Mouse (Mus musculus): ENCODE measurements around the gene Tifa.
A peak's percentile ranks its signal among the peaks of the same experiment; 100 is the strongest.

The Tifa gene

DNA sequence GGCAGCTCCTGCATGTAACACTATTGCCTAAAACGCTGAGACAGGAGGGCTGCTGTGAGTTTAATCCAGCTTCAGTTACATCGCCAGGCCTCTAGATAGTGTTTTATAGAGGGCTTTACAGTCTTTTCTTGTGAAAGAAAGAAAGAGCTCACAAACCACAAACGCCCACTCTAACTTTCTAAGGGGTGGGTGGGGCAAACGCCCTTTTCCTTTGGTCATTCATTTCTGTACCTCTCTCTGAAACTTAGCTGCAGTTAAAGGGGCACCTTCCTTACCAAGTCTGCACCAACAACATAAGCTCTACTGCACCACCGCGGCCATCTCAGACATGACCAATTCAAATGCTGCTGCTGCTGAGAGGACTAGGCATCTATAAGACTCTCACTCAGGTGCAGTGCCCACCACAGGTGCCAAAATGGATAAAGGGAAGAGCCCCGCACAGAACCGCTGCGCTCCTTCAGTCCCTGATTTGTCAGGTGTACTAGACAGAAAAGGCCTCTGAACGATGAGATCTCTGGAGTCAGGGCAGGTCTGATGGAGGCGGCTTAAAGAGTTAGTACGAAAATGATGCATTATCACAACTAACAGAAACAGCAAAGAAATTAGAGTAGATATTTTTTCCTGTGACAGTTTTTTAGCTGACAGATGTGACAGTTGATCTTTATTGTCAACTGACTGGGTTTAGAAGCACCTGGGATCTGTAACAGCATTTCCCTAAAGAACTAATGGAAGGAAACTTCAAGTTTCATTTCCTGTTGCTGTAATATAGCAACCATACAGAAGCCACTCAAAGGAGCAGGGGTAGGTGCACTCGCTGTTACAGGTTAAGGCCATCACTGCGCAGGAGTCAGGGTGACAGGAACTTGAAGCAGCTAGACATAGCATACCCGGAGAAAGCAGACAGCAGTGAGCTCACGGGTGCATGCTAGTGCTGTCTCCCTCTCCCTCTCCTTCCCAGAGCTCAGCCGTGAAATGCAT, 34.6 kb downstream of the Tifa start:
- DNase-seq (ENCODE audit: low spot score in 2 of 2): no peak

DNA sequence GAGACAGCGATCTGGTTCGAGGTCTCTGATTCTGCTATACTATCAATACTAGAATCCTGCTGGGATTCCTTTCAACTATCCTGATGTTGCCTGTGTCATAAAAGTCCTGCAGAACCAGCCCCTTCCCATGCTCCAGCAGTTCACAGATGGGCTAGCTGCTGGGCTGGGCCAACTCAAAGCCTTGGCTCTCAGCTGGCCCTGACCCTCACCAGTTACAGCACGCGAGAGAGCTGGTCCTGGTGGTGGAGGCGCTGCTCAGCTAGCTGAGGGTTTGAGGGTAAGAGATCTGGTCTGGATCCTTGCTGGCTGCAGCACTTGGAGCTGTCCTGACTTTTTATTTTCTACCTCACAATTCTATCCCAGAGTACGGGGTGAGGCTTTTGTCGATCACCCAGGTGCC, 36.9 kb downstream of the Tifa start:
- no peak for DNase-seq (ENCODE audit: low spot score in 2 of 2)

DNA sequence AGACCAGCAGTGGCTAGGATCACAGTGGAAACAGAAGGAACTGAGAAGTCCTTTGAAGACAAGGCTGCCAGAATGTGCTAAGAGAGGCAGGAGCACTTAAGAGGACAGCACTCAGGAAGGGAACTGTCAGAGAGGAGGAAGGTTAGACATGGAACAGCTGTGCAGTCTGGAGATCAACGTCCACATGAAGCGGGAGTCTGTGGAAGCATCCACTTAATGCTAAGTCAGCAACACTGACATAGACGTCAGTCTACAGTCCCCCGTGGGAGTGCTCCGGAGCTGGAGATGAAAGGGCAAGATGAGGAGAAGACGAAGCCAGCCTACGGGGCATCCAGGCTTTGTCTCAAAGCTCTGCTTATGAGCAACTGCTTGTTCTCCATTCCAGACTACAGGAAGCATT, 37.5 kb downstream of the Tifa start:
- DNase-seq (ENCODE audit: low spot score in 2 of 2): no peak

DNA sequence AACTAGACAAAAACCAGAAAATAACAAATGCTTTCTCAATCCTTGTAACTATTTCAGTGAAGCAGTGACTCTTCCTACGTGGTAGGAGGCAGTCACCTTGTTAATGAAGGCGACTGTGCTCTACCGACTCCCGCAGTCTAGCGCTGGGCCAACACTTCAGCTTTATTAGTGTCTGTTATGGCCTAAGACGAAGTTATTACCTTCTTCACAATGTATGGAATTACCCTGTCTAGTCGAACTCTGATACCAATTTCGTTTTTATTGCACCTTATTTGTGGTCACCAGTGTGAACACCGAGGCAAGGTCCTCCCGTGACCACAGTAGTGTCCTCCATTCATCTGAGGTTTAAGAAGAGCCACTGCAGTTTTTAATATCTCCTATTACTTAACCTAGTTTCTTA, 40.6 kb downstream of the Tifa start:
- no peak for DNase-seq (ENCODE audit: low spot score in 2 of 2)

DNA sequence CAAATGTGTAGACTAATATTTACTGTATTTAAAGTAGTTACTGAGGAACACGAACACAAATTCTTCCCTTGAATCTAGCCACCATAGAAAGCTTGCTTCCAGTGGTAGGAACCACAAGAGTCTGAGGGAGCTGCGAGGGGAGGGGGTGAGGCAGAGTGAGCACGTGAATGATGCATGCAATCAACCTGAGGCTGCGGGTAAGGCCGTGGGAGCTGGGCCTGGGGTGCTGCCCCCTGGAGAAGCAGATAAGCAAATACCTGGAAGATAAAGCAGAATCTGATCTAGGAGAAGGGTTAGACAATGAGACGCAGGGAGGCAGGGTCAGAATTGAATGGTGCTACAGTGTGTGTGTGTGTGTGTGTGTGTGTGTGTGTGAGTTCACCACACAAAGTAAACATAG, 41.5 kb downstream of the Tifa start:
- no peak for DNase-seq (ENCODE audit: low spot score in 2 of 2)

DNA sequence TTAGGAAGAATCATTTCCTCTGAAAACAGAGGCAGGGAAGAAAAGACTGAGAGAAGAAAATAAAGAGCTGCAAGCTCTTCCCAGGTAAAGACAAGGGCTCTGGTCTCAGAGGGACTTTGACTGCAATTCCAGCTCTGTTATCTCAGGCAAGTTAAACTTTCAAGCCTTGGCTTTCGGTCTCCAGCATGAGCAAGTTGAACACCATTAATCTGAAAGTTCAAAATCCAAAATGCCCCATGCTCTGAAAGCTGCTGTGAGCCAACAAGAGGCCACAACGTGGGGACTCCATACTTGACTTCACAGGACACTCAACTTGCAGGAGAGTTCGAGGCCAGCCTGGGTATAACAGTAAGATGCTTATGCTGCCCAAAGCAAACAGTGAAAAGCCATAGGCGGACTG, 44.4 kb downstream of the Tifa start:
- DNase-seq (ENCODE audit: low spot score in 2 of 2): no peak

DNA sequence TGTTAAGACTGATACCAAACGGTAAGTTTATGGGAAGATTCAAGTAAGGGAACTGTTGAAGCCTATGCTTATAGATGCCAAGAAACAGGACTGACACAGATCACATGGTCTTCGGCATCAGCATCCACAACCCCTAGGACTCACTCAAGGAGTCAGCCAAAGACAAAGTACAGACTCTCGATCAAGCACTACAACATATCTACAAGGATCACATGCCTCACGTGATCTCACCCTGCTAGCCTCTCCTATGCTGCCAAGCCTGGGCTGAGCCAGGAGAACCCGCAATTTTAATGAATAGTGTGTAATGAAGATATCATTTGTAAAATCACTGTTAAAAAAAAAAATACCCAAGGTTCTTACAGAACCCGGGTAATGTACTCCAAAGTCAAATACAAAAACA, 46.0 kb downstream of the Tifa start:
- no peak for DNase-seq (ENCODE audit: low spot score in 2 of 2)

DNA sequence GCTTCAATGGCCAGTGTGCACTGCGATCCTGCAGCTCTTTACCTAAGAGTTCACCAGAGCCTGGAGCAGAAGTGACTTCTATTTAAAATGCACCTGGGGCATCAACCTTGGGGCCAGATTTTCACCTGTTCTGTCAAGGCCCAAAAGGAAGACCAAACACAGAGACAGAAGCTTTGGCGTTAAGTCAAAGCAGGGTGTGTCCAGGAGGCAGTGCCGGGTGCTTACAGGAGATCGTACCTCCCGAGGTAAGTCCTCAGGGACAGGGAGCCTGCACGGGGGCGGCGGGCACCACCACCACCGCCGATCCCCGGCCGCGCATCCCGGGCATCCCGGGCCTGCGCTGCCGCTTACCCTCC, 47.2 kb downstream of the Tifa start:
- DNase-seq (ENCODE audit: low spot score in 2 of 2): no peak

DNA sequence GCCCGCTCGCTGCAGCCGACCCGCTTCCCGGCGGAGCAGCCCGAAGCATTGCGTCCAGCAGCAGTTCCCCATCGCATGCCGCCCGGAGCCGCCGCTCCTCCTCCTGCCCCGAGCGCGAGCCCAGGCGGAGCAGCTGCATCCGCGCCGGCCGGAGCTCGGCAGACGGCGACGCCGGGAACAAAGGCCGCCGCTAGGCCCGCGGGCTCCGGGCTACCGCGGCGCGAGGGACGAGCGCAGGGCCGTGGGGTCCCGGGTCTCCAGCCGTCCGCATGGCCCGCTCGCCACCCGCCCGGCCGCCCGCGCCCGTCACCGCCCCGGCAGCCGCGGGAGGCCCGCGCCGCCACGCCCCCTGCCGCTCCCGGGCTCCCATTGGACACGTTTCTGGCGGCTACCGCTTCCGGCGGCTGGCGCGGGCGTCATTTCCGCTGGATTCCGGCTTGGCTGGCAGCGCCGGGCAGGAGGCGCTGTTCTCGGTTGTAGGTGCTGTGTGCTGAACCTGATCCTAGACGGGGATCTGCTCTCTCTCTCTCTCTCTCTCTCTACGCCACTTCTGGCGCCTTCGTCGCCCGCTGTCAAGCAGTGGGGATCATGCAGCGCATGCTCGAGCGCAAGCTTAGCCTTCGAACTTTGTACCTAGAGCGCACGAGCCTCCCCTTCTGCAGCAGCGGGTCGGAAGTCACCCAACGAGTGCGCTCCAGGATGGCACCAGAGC, 47.7 kb downstream of the Tifa start, which contains the start of gene Ap1ar:
TSS of gene Ap1ar (minus strand) at position 370 of the 712 bp plus-strand sequence.
- DNase-seq (ENCODE audit: low spot score in 2 of 2): peak; percentile 87 to 94

DNA sequence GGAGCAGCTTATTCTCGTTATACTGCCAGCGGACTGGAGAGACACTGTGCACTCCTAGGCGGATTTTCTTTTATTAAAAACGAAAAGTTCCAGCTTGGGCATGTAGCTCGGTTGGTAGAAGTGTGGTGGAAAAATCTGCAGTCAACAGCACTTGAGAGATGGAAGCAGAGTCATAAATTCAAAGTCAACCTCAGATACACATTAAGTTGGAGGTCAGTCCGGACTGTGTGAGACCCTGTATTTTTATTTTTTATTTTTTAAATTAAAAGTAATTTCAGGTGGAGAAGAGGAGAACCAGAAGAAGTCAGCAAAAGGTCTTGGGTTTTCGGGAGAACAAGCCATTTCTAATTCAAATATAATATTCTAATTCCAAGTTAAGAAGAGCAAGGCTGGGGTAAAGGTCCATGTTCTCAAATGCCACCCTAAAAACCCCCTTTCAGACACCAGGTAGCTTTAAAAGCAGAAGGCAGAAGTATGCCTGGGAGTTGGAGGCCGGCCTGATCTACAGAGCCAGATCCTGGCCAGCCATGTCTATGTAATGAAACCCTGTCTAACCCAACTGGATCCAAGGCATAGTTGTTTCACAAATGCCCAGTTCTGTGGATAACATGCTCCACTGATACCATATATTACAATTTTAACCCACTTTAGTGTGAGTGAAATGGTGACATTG, 48.5 kb downstream of the Tifa start:
- DNase-seq (ENCODE audit: low spot score in 2 of 2): no peak

DNA sequence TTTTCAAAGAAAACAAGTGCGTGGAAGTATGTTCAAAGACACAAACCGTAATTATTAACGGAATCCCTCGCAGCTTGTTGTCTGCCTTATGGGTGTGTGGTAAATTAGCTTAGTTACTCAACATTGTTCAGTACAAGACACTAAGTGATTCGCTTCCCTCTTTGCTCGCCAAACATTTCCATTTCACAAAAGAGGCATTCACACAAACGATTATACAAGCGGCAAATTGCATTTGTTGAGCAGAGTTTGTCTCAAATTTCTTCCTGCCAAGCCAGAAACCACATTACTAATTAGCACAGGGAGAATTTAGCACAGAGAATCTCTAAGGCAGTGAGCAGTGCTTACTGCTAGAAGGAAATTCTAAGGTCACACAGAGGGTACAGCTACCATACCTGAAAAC, 52.3 kb downstream of the Tifa start:
- DNase-seq (ENCODE audit: low spot score in 2 of 2): no peak

DNA sequence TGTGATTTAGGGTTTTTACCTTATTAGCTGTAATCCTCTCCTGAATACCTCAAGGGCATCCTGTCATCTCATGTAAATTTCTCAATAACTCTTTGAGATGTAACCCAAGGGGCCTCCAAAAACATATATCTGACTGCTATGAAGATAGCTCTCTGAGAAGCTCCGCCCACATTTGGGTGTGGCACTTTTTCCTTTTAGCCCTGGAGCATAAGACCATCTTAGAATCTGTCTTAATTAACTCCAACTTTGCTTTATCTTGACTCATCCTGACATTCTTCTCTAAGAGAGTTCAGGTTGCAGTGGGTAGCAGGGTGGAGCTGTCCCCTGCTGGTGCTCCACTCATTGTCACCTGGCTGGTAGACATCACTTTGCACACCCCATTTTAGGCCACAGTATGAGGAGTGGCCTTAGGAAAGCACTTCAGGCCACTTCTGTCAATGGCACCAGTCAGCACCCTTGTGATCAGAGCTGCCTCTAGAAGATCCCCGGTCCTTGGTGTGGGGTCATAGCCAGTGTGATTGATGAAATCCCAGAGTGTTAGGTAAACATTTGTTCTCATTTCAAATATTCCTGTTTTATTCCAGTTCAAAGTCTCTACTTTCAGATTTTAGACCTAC, 53.8 kb downstream of the Tifa start:
- DNase-seq (ENCODE audit: low spot score in 2 of 2): no peak

DNA sequence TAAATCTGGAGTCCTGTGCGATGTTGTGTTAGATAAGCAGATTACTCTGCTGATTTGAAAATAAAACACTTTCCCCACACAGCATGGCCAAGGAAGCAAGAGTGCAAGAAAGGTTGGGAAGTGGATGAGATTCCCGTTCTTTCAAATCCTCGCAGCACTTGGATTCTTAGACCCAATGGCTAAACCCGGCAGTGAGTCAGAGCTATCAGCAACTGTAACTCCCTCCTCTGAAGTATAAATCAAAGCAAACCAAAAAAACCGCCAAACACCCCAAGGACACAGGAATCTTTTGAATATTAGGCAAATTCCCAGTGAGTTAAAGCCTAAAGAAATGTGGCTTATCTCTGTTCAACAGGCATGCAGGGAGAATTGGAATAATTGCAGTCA, 54.3 kb downstream of the Tifa start:
- DNase-seq (ENCODE audit: low spot score in 2 of 2): no peak

DNA sequence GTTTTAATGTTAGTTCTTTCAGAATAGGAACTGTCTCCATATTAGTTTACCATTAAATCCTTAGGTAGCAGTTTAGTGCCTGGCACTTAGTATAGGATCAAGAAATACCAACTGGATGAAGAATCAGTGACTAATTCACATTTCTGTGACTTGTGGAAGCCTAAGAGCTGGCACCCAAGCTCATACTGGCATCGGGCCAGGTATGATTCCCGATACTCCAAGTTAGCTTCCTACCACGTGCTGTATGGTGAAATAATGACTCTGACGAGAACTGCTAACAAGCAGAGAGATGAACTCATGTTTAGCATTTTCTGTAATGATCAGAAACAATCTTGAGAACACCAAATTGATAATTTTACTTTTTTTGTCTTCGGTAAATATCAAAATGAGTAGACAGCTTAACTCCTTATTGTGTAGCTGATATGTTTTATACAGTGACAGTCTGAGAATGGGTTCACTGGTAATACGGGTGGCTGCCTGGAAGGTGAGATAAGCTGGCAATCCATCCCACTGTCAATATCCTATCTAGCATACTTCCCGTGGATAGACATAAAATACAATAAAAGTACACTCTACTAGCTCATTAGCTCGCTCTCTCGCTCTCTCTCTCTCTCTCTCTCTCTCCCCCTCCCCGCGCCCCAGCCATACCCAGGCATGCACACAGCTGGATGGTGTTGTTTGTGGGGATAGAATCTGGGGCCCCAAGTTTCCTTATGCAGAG, 58.6 kb downstream of the Tifa start:
- no peak for DNase-seq (ENCODE audit: low spot score in 2 of 2)

DNA sequence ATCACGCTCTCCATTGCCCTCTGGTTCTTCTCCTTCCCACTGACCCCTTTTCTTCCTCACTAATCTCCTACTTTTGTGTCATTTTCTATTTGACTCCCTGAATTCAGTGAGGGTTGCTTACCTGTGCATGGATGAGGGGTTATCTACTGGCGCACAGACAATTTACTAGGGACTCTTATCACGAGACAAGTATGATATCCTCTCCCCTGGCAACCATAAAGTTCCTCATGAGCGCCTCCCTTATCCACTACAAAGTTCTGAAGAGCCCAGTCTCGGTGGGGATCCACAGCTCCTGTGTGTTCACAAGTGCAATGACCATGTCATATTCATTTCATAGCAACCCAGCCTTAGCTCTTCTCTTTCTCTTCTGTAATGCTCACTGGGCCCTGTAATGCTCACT, 60.3 kb downstream of the Tifa start:
- DNase-seq (ENCODE audit: low spot score in 2 of 2): no peak

DNA sequence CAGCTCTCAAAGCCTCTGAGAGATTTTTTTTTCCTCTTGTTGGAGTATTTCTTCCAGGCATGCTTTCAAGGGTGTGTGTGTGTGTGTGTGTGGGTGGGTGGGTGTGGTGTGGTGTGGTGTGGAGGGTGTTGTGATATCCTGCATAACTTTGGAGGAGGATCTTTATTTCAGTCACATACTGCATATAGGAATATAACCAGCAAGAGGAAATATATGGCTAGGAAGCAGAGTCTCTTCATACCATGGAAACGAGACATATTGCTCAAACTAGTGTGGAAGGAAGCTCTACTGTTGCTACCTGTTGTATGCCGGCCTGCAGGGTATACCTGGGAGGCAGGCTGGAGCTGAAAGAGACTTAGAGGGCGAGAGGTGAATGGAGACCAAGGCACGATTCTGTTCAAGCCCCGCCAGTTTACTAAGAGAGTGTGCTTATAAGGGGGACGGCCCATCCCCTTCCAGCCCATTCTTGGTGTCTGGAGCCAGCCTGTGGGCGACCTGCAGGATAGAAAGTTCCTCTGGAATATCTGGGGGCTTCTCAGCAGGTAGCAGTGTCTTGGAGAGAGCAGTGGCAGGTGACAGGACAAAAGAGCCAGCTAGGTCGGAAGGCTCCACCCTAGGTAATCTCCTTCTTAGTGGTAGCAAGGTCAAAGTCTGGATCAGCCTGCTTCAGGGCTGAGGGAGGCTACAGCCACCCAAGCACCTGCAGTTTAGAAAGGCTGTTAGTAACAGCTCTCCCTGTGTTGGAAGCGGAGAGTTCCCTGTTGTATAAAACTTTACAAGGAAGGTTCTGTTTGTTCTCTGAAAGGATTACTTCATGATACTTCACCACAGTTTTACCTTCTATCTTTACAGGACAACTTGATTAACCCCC, 61.4 kb downstream of the Tifa start:
- no peak for DNase-seq (ENCODE audit: low spot score in 2 of 2)

DNA sequence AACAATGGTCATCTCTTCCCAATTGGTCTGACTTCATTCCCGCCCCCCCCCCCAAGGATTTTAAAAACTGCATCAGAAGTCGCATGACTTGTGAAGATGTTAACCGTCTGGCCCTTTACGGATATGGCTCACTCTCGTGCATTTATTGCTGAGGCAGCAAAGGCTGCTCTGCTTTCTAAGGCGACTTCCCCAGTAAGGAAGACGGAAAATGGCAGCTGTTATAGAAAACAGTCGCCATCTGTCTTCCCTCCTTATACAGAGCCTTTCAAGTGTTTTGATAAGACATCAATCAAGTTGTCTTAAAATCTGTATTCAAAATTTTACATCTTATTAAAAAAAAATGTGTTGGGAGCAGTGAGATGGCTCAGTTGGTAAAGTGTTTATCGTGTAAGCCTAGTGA, 63.1 kb downstream of the Tifa start:
- DNase-seq (ENCODE audit: low spot score in 2 of 2): no peak

DNA sequence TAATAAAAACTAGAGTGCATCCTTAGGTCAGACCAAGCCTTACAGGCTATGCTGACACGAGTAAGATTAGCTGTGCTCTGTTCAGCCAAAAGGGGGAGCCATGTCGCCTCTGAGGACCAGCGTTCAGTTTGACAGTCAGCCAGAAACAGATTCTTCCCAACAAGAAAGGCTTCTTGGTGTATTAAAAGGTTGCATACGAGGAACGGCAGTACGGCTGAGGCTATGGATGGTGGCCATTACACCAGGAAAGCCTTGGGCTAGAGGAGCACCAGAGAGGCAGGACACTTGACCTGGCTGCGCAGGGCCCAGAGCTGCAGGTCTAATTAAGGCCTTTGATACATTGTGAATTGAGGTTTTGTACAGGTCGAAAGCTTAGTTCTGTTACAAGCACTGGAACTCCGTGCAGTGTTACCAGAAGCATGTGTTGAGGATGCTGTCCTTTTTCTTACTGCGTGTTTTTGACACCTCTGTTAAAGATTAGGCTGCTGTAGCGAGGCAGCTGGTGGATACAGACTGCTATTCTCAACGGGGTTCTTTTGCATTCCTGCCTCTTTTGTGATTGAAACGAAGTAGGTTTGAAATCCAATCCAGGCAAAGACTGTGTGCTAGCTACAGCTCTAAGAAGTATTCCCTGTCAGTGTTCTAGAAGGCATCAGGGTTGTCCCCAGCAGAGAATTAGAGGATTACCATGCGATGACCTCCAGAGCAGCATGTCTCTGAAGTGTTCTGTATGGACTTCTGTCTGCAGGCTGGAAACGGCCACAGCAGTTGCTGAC, 64.0 kb downstream of the Tifa start:
- DNase-seq (ENCODE audit: low spot score in 2 of 2): peak; percentile 38 to 57

DNA sequence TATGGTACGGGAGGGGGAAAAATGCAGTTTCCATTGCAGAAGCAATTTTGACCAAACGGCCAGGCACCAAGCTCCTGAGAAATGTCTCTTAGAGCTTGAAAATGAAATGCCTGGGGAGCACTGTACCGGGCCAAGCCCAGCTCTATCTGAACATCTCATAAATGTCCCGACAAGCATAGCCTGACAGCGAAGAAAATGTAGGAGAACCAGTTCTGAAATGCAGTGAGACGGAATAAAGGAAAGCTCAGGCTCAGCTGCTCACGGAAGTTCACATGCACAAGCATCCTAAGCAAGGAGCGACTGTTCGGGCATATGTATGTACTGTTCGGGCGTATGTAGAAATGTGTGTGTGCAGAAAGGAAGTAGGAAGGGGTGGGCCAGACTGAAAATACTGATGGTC, 71.7 kb downstream of the Tifa start:
- peak in 1 of 2 experiments; percentile 36 for DNase-seq (ENCODE audit: low spot score in 2 of 2)

DNA sequence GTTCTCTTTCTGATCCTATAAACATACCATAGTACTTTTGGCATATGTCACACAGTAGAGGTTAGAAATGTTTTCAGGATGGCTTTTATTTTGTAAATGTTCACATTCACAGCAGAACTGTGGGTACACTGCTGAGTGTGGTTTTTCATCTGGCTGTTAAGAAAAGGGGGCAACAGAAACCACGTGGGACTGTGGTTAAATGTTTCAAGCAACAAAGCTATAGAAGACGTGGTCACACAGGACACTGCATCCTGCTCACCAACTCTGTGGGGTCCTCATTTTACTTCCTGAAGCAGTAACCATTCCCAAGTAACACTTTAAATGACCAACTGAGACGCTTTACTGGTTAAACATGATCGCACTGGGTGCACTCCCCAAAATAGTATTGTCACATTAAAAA, 72.9 kb downstream of the Tifa start:
- DNase-seq (ENCODE audit: low spot score in 2 of 2): no peak

Measured in urinary bladder, adult 18-20 months (tissue).